In genomic region chr6:86665076-86665475, GRCm38 (mm10) we compare ENCODE assay signal across 22 mouse cellular contexts. TPM values are rescaled to one million over a fixed set of nuclear protein-coding genes. Genes with fewer than 3 reads are reported as not detected.
DNase-seq lines count a peak whose midpoint lies in the region; ATAC-seq and TF ChIP-seq lines count a peak whose summit lies in the region.
"Had no signal": no experiment of that assay in that cellular context is flagged by ENCODE, and none has a peak within 500 bp of the region (broad histone marks: within the 10 kb centered on the region; RNA-seq: fewer than 3 reads in every experiment).

No protein-coding gene starts in this region.

- H3K4me1 ChIP-seq in midbrain, embryonic 14.5 days (ENCODE audit: control insufficient read depth, insufficient read depth, low read length) = peaks cover 18% of the 10 kb centered on the region; the same call in 1 of the 2 replicates
- H3K4me1 ChIP-seq in midbrain, embryonic 15.5 days = peaks cover 24% of the 10 kb centered on the region
- H3K4me1 ChIP-seq in liver, embryonic 14.5 days (replicated peaks; ENCODE audit: control insufficient read depth in 2 of 2, insufficient read depth in 2 of 2, low read length in 1 of 2) = peaks cover 41 to 47% of the 10 kb centered on the region in 2 experiments
- peaks cover 12% of the 10 kb centered on the region; the same call in 1 of the 2 replicates for H3K4me1 ChIP-seq in small intestine, adult 2 months (ENCODE audit: control insufficient read depth, insufficient read depth, insufficient read length, low read length)
- H3K4me1 ChIP-seq in hindbrain, embryonic 16.5 days (ENCODE audit: control insufficient read depth, insufficient read depth, low read depth, low read length) = peaks cover 24% of the 10 kb centered on the region

- no peak overlapping the region for H3K4me2 ChIP-seq in midbrain, embryonic 14.5 days (ENCODE audit: low read length)
- no peak overlapping the region for H3K4me2 ChIP-seq in midbrain, embryonic 15.5 days
- peak overlapping the region; percentile 65 for H3K4me2 ChIP-seq in liver, embryonic 14.5 days (ENCODE audit: low read depth)
- no peak overlapping the region for H3K4me2 ChIP-seq in hindbrain, embryonic 16.5 days (ENCODE audit: low read length)
- H3K4me2 ChIP-seq: embryonic facial prominence, embryonic 12.5 days; heart, embryonic 12.5 days; hindbrain, embryonic 15.5 days; limb, embryonic 15.5 days had no signal

- H3K36me3 ChIP-seq in midbrain, embryonic 14.5 days (ENCODE audit: control insufficient read depth, insufficient read depth, low read length) = peaks cover 41% of the 10 kb centered on the region
- H3K36me3 ChIP-seq in midbrain, embryonic 15.5 days (replicated peaks) = peaks cover 21% of the 10 kb centered on the region
- peaks cover 70% of the 10 kb centered on the region for H3K36me3 ChIP-seq in liver, embryonic 14.5 days (replicated peaks; ENCODE audit: control insufficient read depth, insufficient read depth, low read depth)
- peaks cover 75% of the 10 kb centered on the region for H3K36me3 ChIP-seq in small intestine, adult 2 months (ENCODE audit: control insufficient read depth, insufficient read depth, low read length)
- H3K36me3 ChIP-seq in hindbrain, embryonic 16.5 days (ENCODE audit: control insufficient read depth, insufficient read depth, low read length) = peaks cover 12% of the 10 kb centered on the region

- TF ChIP-seq CTCF in liver, embryonic 14.5 days (IDR thresholded peaks at IDR 0.05; ENCODE audit: low read depth) = no peak
- TF ChIP-seq CTCF in small intestine, adult 2 months (IDR thresholded peaks at IDR 0.05; ENCODE audit: extremely low read depth, insufficient read length, insufficient replicate concordance, low read depth, low read length) = no peak

- H3K9ac ChIP-seq in midbrain, embryonic 14.5 days (replicated peaks; ENCODE audit: low read length) = 0 out of 2 replicates have a peak overlapping the region, but pooled peaks have one; percentile 27
- H3K9ac ChIP-seq in midbrain, embryonic 15.5 days = no peak overlapping the region
- H3K9ac ChIP-seq in liver, embryonic 14.5 days (replicated peaks) = no peak overlapping the region
- no peak overlapping the region for H3K9ac ChIP-seq in hindbrain, embryonic 16.5 days (ENCODE audit: low read depth, low read length)
- H3K9ac ChIP-seq: embryonic facial prominence, embryonic 12.5 days; forebrain, postnatal 0 days; heart, embryonic 12.5 days; hindbrain, embryonic 15.5 days; limb, embryonic 15.5 days had no signal

- H3K9me3 ChIP-seq in midbrain, embryonic 14.5 days (ENCODE audit: control insufficient read depth, low read length) = no peaks in the 10 kb centered on the region
- H3K9me3 ChIP-seq in midbrain, embryonic 15.5 days = no peaks in the 10 kb centered on the region
- H3K9me3 ChIP-seq in liver, embryonic 14.5 days (ENCODE audit: control insufficient read depth, low read length) = no peaks in the 10 kb centered on the region
- H3K9me3 ChIP-seq in hindbrain, embryonic 16.5 days (ENCODE audit: control insufficient read depth, low read length) = no peaks in the 10 kb centered on the region
- H3K9me3 ChIP-seq: embryonic facial prominence, embryonic 12.5 days; heart, embryonic 12.5 days; hindbrain, embryonic 10.5 days; hindbrain, embryonic 15.5 days; limb, embryonic 15.5 days had no signal

- DNase-seq in kidney, adult 9 months = peak; percentile 50
- DNase-seq in kidney, postnatal 4 days = no peak
- no peak for DNase-seq in midbrain, embryonic 14.5 days
- no peak for DNase-seq in liver, embryonic 14.5 days (ENCODE audit: low read depth in 3 of 3, low spot score in 3 of 3)
- no peak for DNase-seq in layer of hippocampus, adult 11-12 months (ENCODE audit: low spot score)
- DNase-seq: adrenal gland, adult 8-10 months; cerebellum, adult 8-10 months; cerebellum, postnatal 25 days; embryo, embryonic 11 days; forebrain, postnatal 0 days; heart, adult 2 months; heart, postnatal 10 days; layer of hippocampus, postnatal 36 days; left cerebral cortex, postnatal 4 days had no signal

- no peak for TF ChIP-seq POLR2A in small intestine, adult 2 months (IDR thresholded peaks at IDR 0.05; ENCODE audit: low read depth, low read length)

- H3K27ac ChIP-seq in midbrain, embryonic 14.5 days (replicated peaks; ENCODE audit: low read depth, low read length) = no peak overlapping the region
- no peak overlapping the region for H3K27ac ChIP-seq in midbrain, embryonic 15.5 days
- no peak overlapping the region for H3K27ac ChIP-seq in liver, embryonic 14.5 days
- peak overlapping the region; percentile 77; the same call in 1 of the 2 replicates for H3K27ac ChIP-seq in small intestine, adult 2 months (ENCODE audit: insufficient read depth, low read depth, low read length)
- no peak overlapping the region for H3K27ac ChIP-seq in hindbrain, embryonic 16.5 days (ENCODE audit: low read depth, low read length)
- H3K27ac ChIP-seq: embryonic facial prominence, embryonic 12.5 days; heart, adult 2 months; hindbrain, embryonic 10.5 days; hindbrain, embryonic 15.5 days; limb, embryonic 15.5 days had no signal

- 91% methylated on average over 5 of the region's 5 CpGs for WGBS in midbrain, embryonic 14.5 days
- WGBS in midbrain, embryonic 15.5 days = 85% methylated on average over 5 of the region's 5 CpGs
- 69% methylated on average over 5 of the region's 5 CpGs for whole genome bisulfite sequencing in liver, embryonic 14.5 days (ENCODE audit: insufficient replicate concordance)
- 40% methylated on average over 5 of the region's 5 CpGs for WGBS in small intestine, adult 2 months
- 80% methylated on average over 5 of the region's 5 CpGs for WGBS in hindbrain, embryonic 16.5 days

- TF ChIP-seq EP300 in liver, embryonic 14.5 days (IDR thresholded peaks at IDR 0.05; ENCODE audit: low read depth) = no peak

- no peaks in the 10 kb centered on the region for H3K27me3 ChIP-seq in midbrain, embryonic 14.5 days (ENCODE audit: control insufficient read depth, insufficient read depth, low read length)
- H3K27me3 ChIP-seq in midbrain, embryonic 15.5 days (replicated peaks) = no peaks in the 10 kb centered on the region
- no peaks in the 10 kb centered on the region for H3K27me3 ChIP-seq in liver, embryonic 14.5 days (ENCODE audit: control insufficient read depth, insufficient read depth, low read length)
- no peaks in the 10 kb centered on the region for H3K27me3 ChIP-seq in small intestine, adult 2 months (ENCODE audit: control insufficient read depth, insufficient read depth, low read length)
- no peaks in the 10 kb centered on the region for H3K27me3 ChIP-seq in hindbrain, embryonic 16.5 days (replicated peaks; ENCODE audit: control insufficient read depth, insufficient read depth, low read length)
- H3K27me3 ChIP-seq: embryonic facial prominence, embryonic 12.5 days; heart, embryonic 12.5 days; hindbrain, embryonic 15.5 days; limb, embryonic 15.5 days had no signal

- no peak overlapping the region for H3K4me3 ChIP-seq in midbrain, embryonic 14.5 days (replicated peaks; ENCODE audit: low read depth, low read length)
- no peak overlapping the region for H3K4me3 ChIP-seq in midbrain, embryonic 15.5 days
- H3K4me3 ChIP-seq in liver, embryonic 14.5 days (ENCODE audit: insufficient read depth in 1 of 2, low read depth in 2 of 2, low read length in 2 of 2) = no peak overlapping the region
- peak overlapping the region; percentile 29 for H3K4me3 ChIP-seq in small intestine, adult 2 months (ENCODE audit: low read depth, low read length)
- H3K4me3 ChIP-seq in hindbrain, embryonic 16.5 days (ENCODE audit: low read length) = no peak overlapping the region
- H3K4me3 ChIP-seq: embryonic facial prominence, embryonic 12.5 days; heart, adult 2 months; heart, embryonic 12.5 days; hindbrain, embryonic 10.5 days; hindbrain, embryonic 15.5 days; limb, embryonic 15.5 days had no signal

- no peak for ATAC-seq in midbrain, embryonic 14.5 days (ENCODE audit: low FRiP score, low TSS enrichment)
- ATAC-seq in midbrain, embryonic 15.5 days (replicated peaks) = no peak
- no peak for ATAC-seq in liver, embryonic 14.5 days (ENCODE audit: insufficient read depth)
- no peak for ATAC-seq in hindbrain, embryonic 16.5 days
- ATAC-seq: forebrain, postnatal 0 days had no signal

RNA-seq across cellular contexts. Expression of gene Mxd1, which starts 3.9 kb away (rescaled TPM):
- polyA plus RNA-seq in midbrain, embryonic 14.5 days (2014; fragmentation: Nextera tagmentation; extraction: Ambion mirVana) = 16.2 and 24.2 TPM in 2 replicates
- polyA plus RNA-seq in midbrain, embryonic 15.5 days (2015; fragmentation: Nextera tagmentation; extraction: Ambion mirVana) = 23.9 and 24.5 TPM in 2 replicates
- 17.8 and 18.7 TPM in 2 replicates for polyA plus RNA-seq in liver, embryonic 14.5 days (2012; rRNA removed)
- 30.3 and 32.5 TPM in 2 replicates for polyA plus RNA-seq in liver, embryonic 14.5 days (2014; fragmentation: Nextera tagmentation; extraction: Ambion mirVana)
- 87.2 and 413 TPM in 2 replicates for polyA plus RNA-seq in small intestine, adult 2 months (2012; rRNA removed)
- polyA plus RNA-seq in hindbrain, embryonic 16.5 days (2015; fragmentation: Nextera tagmentation; extraction: Ambion mirVana) = 16.1 and 19.1 TPM in 2 replicates

RNA-seq across cellular contexts. Expression of gene Snrnp27, which starts 19.2 kb away (rescaled TPM):
- polyA plus RNA-seq in midbrain, embryonic 14.5 days (2014; fragmentation: Nextera tagmentation; extraction: Ambion mirVana) = 101 and 105 TPM in 2 replicates
- 91.5 and 92.0 TPM in 2 replicates for polyA plus RNA-seq in midbrain, embryonic 15.5 days (2015; fragmentation: Nextera tagmentation; extraction: Ambion mirVana)
- polyA plus RNA-seq in liver, embryonic 14.5 days (2012; rRNA removed) = 13.6 and 27.2 TPM in 2 replicates
- 54.5 and 58.2 TPM in 2 replicates for polyA plus RNA-seq in liver, embryonic 14.5 days (2014; fragmentation: Nextera tagmentation; extraction: Ambion mirVana)
- 2.1 and 3.9 TPM in 2 replicates for polyA plus RNA-seq in small intestine, adult 2 months (2012; rRNA removed)
- polyA plus RNA-seq in hindbrain, embryonic 16.5 days (2015; fragmentation: Nextera tagmentation; extraction: Ambion mirVana) = 81.3 and 81.5 TPM in 2 replicates

RNA-seq across cellular contexts. Expression of gene Asprv1, which starts 37.1 kb away (rescaled TPM):
- polyA plus RNA-seq in midbrain, embryonic 14.5 days (2014; fragmentation: Nextera tagmentation; extraction: Ambion mirVana) = 0.76 and 0.92 TPM in 2 replicates
- 0.47 and 1.7 TPM in 2 replicates for polyA plus RNA-seq in midbrain, embryonic 15.5 days (2015; fragmentation: Nextera tagmentation; extraction: Ambion mirVana)
- 0.26 and 0.33 TPM in 2 replicates for polyA plus RNA-seq in liver, embryonic 14.5 days (2012; rRNA removed)
- 0.23 and 0.28 TPM in 2 replicates for polyA plus RNA-seq in liver, embryonic 14.5 days (2014; fragmentation: Nextera tagmentation; extraction: Ambion mirVana)
- 0.20 and 0.23 TPM in 2 replicates for polyA plus RNA-seq in small intestine, adult 2 months (2012; rRNA removed)
- 0.62 and 0.70 TPM in 2 replicates for polyA plus RNA-seq in hindbrain, embryonic 16.5 days (2015; fragmentation: Nextera tagmentation; extraction: Ambion mirVana)
